Mouse (Mus musculus): Measurements from ENCODE around the gene Lclat1.

DNA sequence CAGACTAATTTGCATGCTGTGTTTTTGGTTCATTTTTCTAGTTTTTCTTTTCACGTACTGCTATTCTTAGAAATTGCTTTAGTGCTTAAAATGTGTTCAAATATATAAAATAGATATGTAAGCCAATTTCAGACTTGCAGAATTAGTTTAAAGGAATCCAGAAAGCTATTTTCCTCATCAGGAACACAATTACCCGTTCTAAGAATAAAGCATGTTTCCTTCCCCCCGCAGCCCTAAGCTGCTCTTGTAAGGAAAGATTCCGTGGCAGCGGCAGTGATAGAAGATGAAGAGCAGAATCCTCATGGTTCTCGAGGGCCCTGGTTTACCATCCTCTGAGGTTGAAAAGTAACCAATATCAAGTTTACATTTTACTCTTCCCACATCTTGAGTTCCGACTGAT, 113.0 kb downstream of the Lclat1 start:
- no peak for TF ChIP-seq POLR2A (IDR thresholded peaks at IDR 0.05; ENCODE audit: control insufficient read depth, low read depth, low read length)
- no peak for TF ChIP-seq CTCF (IDR thresholded peaks at IDR 0.05; ENCODE audit: control insufficient read depth, insufficient read depth, insufficient replicate concordance, low read depth, low read length)

Data from testis, adult 2 months (tissue).